Mouse (Mus musculus): Measurements from ENCODE around the gene Cdc16. TPM values are rescaled to one million over a fixed set of nuclear protein-coding genes. Genes with fewer than 3 reads are reported as not detected.
A peak's percentile ranks its signal among the peaks of the same experiment; 100 is the strongest.
"Not testable (repeated sequence)": the region's sequence is repeated elsewhere in the genome, so short reads cannot be mapped to it uniquely, and the experiment has no call there.

Gene Cdc16
- total RNA-seq (2022), result 10 to 100 TPM; 29.5 to 31.1 (median 29.9) TPM

DNA sequence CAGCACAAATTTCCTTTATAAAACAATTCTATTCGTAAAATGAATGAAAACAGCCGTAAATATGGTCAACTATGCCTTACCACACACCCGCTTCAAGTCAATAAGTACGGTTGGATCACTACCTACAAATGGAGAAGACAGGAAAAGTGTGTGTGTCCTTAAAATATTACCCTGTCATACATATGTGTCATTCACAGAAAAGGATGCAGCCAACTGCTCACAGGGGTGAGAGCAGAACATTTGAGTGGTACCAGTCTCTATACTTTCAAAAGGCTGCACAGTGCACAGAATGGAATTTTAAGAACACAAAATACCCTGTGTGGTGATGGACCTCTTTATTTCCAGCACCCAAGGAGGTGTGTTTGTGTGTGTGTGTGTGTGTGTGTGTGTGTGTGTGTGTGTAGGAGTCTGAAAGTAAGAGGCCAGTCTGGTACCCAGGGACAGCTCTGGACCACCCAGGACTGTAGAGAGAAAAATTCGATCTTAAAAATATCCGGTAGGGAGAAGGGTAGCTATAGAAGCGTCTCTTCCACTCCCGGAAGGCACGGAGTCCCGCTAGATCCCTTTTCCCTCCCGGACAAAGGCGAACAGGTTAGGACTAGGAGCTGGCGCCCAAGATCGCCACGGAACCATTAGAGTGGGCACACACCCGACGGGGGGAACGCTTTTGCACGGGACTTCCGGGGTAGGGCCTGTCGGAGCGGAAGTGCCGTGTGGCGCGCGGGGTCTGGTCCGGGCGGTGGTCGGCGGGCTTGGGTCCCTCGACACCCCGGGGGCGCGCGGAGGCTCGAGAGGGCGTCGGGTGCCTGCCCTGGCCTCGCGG is at the start of gene Cdc16:
Cdc16 (plus strand) TSS at position 695 of the 823 bp plus-strand sequence.
- peak; percentile 88 for DNase-seq (ENCODE audit: low spot score)

- DNase-seq (ENCODE audit: low spot score), result no peak
Observed at GRCm38 (mm10) chr8:13708514-13708913, 49.0 kb upstream of the Cdc16 start.

DNA sequence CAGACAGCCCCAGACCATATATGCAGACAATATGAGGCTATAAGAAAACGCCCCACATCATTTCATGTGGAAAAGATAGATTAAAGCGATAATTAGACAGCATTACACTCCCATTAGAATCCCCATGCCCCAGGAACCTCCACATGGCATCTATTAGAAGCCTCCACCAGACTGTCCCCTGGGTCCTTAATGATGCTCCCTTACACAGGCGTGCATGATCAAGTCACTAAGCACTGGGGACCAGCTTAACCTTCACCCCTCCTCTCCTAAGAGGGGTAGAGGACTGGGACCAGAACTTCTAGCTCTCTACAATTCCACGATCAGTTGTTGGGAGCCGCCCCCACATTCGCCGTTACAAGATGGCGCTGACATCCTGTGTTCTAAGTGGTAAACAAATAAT is 38.5 kb upstream of the Cdc16 start:
- DNase-seq (ENCODE audit: low spot score), result no peak

- peak; percentile 57 for DNase-seq (ENCODE audit: low spot score)
Observed at GRCm38 (mm10) chr8:13725722-13726121, 31.8 kb upstream of the Cdc16 start.

GRCm38 (mm10) chr8:13727469-13728094 is 29.9 kb upstream of the Cdc16 start:
- DNase-seq (ENCODE audit: low spot score), result no peak

DNA sequence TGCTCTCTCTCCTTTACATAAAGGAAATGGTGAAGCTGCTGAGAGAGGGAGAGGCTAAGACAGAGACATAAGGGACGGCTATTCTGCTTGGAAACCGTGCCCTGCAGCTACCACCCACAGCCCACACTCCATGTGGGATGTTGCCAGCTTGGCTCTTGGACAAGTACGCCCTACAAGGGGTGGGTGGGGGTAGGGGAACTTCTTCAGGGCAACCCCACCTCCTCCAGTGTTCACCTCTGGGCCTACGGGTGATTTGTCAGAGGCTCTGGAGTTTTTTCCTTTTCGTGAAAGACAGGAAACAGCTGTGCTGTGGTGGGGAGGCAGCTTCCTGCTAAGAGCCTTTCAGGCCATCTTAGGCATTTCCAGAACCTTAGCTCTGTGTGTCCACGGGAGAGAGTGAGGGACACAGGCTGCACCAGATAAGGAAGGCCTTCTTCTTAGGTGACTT is 17.1 kb upstream of the Cdc16 start:
- peak; percentile 58 for DNase-seq (ENCODE audit: low spot score)

GRCm38 (mm10) chr8:13740817-13741613 is 16.5 kb upstream of the Cdc16 start:
- DNase-seq (ENCODE audit: low spot score), result no peak

GRCm38 (mm10) chr8:13746212-13746611 is 11.3 kb upstream of the Cdc16 start:
- not testable (repeated sequence) for DNase-seq (ENCODE audit: low spot score)

- DNase-seq (ENCODE audit: low spot score), result no peak
Observed at GRCm38 (mm10) chr8:13747626-13748025, 9.8 kb upstream of the Cdc16 start.

DNA sequence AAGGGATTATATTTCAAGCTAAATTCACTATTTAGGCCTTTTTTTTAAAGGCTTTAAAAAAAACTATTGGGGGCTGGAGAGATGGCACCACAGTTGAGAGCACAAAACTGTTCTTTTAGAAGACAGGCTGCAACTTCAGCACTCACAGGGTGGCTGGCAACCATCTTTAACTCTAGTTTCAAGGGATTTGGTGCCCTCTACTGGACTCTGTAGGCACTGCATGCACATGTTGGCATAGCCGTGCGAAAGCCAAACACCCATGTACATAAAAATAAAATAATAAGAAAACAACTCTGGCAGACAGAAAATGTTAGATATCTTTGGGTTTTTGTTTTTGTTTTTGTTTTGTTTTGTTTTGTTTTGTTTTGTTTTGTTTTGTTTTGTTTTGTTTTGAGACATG is 3.8 kb upstream of the Cdc16 start:
- DNase-seq (ENCODE audit: low spot score), result peak; percentile 83

- no peak for DNase-seq (ENCODE audit: low spot score)
Observed at GRCm38 (mm10) chr8:13756480-13756879, 996 bp upstream of the Cdc16 start.

DNA sequence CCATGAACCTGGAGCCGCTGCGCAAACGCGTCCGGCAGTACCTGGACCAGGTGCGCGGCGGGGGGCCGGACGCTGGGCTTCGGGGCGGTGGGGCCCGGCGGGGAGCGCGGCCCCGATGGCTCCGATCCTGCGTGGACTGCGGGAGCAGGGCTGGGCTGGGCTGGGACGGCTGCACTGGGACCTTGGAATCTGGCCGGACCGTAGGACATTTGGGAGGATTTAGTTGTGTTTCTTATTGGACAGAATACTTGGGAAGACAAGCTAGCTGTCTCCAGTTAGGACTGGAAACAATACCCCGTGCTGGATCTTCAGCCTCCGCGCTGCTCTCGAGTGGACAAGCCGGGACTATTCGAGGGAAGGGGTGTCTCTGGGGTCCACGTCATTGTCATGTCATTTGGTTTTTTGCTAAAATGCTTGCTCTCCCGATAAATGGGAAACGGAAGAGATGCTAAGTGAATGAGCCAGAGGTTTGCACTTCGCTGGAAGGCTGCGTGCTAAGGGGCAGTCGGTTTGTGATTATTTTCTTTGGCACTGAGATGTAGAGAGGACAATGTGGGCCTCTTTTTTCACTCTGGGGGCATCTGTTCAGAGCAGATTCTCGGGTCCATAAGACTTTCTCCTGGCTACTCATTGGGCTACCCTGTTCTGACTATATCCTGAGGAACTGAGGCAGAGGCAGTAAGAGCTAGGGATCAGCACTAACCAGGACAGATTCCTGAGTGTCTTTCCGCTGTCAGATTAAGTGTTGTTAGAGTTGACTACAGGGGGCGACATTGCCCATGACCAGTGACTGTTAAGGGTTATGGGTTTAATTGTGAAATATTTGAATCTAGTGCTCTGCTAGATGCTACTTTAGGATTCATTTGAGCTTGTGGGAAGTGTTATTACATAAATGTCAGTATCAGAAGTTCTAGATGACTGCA is 590 bp downstream of the Cdc16 start:
- DNase-seq (ENCODE audit: low spot score), result peak; percentile 46

DNA sequence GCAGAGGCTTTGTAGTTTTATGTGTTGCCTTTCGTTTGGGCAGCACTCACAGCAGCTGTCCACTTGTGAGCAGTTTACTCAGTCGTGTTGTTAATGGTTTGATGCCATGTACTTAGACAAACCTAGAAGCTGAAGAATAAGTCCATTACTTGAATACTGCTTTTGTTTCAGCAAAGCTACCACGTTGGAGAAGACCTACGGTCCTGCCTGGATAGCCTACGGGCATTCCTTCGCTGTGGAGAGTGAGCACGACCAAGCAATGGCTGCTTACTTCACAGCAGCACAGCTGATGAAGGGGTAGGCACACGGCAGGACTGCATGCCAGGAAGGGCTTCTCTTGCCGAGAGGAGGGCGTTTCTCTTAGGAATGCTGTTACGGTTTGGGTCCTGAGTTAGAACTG is 11.7 kb downstream of the Cdc16 start:
- no peak for DNase-seq (ENCODE audit: low spot score)

DNA sequence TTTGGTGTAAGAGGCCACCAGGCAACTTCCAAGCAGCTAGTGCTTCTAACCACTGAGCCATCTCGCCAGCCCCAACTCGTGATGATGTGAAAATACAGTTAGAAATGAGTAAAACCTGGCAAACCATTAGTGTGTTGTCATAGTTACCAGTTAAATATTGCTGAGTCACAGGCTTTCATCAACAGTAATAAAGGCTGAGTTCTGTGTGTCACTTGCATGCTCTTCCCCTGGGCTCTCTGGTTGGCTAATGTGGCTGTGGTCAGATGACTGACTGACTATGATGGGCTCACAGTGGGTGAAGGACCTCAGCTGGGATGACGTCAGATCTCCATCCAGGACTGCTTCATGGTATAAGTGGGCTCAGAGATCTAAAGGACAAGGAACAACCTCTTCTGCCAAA is 23.1 kb downstream of the Cdc16 start:
- no peak for DNase-seq (ENCODE audit: low spot score)

GRCm38 (mm10) chr8:13785250-13785763 is 27.8 kb downstream of the Cdc16 start, which contains the start of gene Upf3a:
TSS of gene Upf3a (plus strand) at chr8:13785615.
- peak; percentile 87 for DNase-seq (ENCODE audit: low spot score)

GRCm38 (mm10) chr8:13785764-13786299 is 28.4 kb downstream of the Cdc16 start:
- peak; percentile 90 for DNase-seq (ENCODE audit: low spot score)

DNA sequence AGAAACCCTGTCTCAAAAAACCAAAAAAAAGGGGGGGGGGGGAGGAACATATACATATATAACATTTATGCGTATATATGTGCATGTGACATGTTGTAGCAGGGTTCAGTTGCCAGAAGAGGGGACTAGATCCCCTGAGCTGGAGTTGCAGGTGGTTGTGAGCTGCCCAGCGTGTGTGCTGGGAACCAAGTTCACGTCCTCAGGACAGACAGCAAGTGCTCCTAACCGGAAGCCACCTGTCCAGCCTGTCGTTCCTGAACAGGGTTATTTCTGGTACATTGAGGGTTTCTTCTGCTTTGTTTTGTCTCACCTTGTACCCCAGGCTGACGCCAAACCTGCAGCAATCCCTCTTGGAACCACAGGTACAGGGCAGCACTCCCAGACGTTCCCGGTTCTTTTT is 32.1 kb downstream of the Cdc16 start:
- no peak for DNase-seq (ENCODE audit: low spot score)

- no peak for DNase-seq (ENCODE audit: low spot score)
Observed at GRCm38 (mm10) chr8:13793097-13793745, 35.7 kb downstream of the Cdc16 start.

DNA sequence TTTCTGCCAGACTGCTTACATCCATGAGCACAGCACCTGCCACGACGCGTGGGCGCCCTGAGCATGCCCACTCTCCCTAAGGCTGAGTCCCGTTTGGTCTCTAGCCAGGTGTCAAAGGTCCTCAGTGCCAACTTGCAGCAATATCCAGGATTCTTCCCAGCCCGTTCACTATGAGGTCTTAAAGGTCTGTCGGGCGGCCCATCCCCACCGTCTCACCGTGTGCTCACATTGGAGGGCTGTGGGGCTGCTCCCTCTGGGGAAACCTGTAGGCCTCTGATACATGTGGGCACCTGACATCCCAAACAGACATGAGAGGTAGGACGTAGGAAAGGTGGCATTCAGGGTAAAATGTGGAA is 36.2 kb downstream of the Cdc16 start:
- DNase-seq (ENCODE audit: low spot score), result no peak

DNA sequence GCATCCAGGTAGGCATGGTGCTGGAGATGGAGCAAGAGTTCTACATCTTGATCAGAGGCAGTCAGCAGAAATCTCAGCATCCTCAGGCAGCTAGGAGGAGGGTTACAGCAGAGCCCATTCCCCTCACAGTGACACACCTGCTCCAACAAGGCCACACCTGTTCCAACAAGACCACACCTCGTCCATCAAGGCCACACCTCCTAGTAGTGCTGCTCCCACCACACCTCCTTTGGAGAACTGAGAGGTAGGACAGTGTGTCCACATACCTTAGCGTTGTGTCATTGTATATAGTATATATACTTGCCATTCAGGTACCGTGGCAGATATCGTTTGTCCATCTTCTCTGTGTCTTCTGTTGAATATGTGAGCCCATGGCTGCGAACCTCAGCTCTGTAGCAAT is 40.2 kb downstream of the Cdc16 start:
- no peak for DNase-seq (ENCODE audit: low spot score)

All from heart, adult 8-10 months (tissue).